Mouse (Mus musculus) C2C12 (cell line): ENCODE data around the gene Plekhb1.

Experiments
- CEBPB ChIP-seq: IDR thresholded peaks from one replicate; pipeline ENCODE4 v1.6.1; 2011; ENCODE audit warnings: low read depth, mild to moderate bottlenecking, control low read depth, moderate library complexity
- CTCF ChIP-seq: IDR thresholded peaks from one replicate; pipeline ENCODE4 v1.5.1; 2011; ENCODE audit not compliant: control insufficient read depth, insufficient read depth, insufficient read length
- FOSL1 ChIP-seq: IDR thresholded peaks from one replicate; pipeline ENCODE4 v1.8.0; 2011; ENCODE audit warnings: mild to moderate bottlenecking, low read length; ENCODE audit not compliant: poor library complexity, insufficient read depth, severe bottlenecking
- MAX ChIP-seq: IDR thresholded peaks from one replicate; pipeline ENCODE4 v1.6.1; 2011; ENCODE audit warnings: mild to moderate bottlenecking, control low read depth
- MYOD1 ChIP-seq: IDR thresholded peaks from one replicate; pipeline ENCODE4 v1.6.1; 2011; ENCODE audit warnings: low read depth; ENCODE audit not compliant: control insufficient read depth, insufficient read length
- USF1 ChIP-seq: IDR thresholded peaks from one replicate; pipeline ENCODE4 v1.6.1; 2011; ENCODE audit warnings: low read depth, mild to moderate bottlenecking, control low read depth, moderate library complexity

DNA sequence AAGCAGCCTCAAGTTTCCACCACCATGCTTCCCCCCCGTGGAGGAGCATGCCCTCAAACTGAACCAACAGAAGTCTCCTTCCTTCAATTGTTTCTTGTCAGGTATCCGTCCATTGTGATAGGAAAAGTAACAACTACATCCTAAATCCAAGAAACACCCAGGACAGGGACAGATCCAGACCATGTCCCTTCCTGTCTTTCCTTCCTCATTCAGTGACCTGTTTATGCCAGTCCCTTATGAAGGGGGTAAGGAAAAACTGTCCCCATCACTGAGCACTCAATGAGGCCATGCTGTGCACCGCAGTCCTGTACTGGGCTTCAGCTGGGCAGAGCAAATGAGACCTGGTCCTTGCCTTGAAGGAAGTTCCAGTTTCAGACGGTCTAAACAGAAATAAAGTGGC lies 13.1 kb downstream of the Plekhb1 start:
- TF ChIP-seq CTCF (no peak), CEBPB (no peak), MAX (no peak), USF1 (no peak), MYOD1 (no peak), FOSL1 (no peak)
